Mouse (Mus musculus) G1E (cell line): ENCODE results near the gene Raver2. TPM values are rescaled to one million over a fixed set of nuclear protein-coding genes. Genes with fewer than 3 reads are reported as not detected.

Experiments used
- ATAC-seq: 2 replicates; pipeline ENCODE4 v1.8.0; 2016; ENCODE audit warnings: mild to moderate bottlenecking; ENCODE audit not compliant: insufficient number of reproducible peaks, poor library complexity, low FRiP score, severe bottlenecking; ENCODE audit errors: extremely low read depth
- DNase-seq: peaks from one replicate; pipeline ENCODE4 v3.0.0; 2012; ENCODE audit warnings: low spot score
- H3K27me3 ChIP-seq: 2 replicates; pipeline ENCODE4 v1.6.1; 2012; ENCODE audit warnings: mild to moderate bottlenecking, low read length, inconsistent platforms; ENCODE audit not compliant: insufficient read depth
- H3K36me3 ChIP-seq: replicated peaks from 2 replicates; pipeline ENCODE3; 2012; ENCODE audit warnings: mild to moderate bottlenecking, inconsistent platforms
- H3K4me1 ChIP-seq: 2 replicates; pipeline ENCODE4 v1.6.1; 2012; ENCODE audit warnings: low read depth, low read length, inconsistent platforms, mixed read lengths; ENCODE audit not compliant: insufficient read depth
- H3K4me3 ChIP-seq: 2 replicates; pipeline ENCODE4 v1.5.1; 2012; ENCODE audit warnings: low read depth, mild to moderate bottlenecking, inconsistent platforms, low read length, moderate library complexity, mixed read lengths
- H3K9me3 ChIP-seq: replicated peaks from 2 replicates; pipeline ENCODE4 v1.6.1; 2012; ENCODE audit warnings: inconsistent platforms
- CTCF ChIP-seq: IDR thresholded peaks from 2 replicates; pipeline ENCODE4 v1.5.1; 2012; ENCODE audit warnings: low read depth, low read length, inconsistent platforms, mixed read lengths
- GATA1 ChIP-seq: IDR thresholded peaks from 2 replicates; pipeline ENCODE4 v1.6.1; 2012; ENCODE audit warnings: borderline replicate concordance, low read length, inconsistent platforms, mixed read lengths
- GATA2 ChIP-seq: IDR thresholded peaks from 2 replicates; pipeline ENCODE4 v1.6.1; 2012; ENCODE audit warnings: low read depth, low read length, inconsistent platforms, borderline replicate concordance
- POLR2AphosphoS5 ChIP-seq: IDR thresholded peaks from 2 replicates; pipeline ENCODE4 v1.6.1; 2012; ENCODE audit warnings: low read depth, low read length, inconsistent platforms; ENCODE audit not compliant: insufficient replicate concordance
- TAL1 ChIP-seq: conservative IDR thresholded peaks from 2 replicates; pipeline ENCODE4 v1.6.1; 2012; ENCODE audit warnings: low read depth, low read length, inconsistent platforms, mixed read lengths
- polyA plus RNA-seq: library from polyadenylated mRNA; stranded (reverse); fragments of >175 nt; gene quantifications from 2 replicates; pipeline ENCODE4 v1.2.3, GENCODE M21; 2012
- total RNA-seq, 2 experiments: library from RNA; stranded (forward) in 1 of 2; stranded (reverse) in 1 of 2; fragments of 200-1000 nt in 1 of 2; fragments of >200 nt in 1 of 2; fragmentation: Nextera tagmentation in 1 of 2; gene quantifications; 2 replicates each; pipeline ENCODE4 v1.2.3; 2014 to 2017

The Raver2 gene
- total and polyA plus RNA-seq, 3 experiments = 0.05 TPM; not detected in 2

GRCm38 (mm10) chr4:101197421-101198170, 128.8 kb downstream of the Raver2 start:
- no peaks in the 10 kb centered on the region for H3K27me3 ChIP-seq

GRCm38 (mm10) chr4:101198333-101198732, 129.6 kb downstream of the Raver2 start:
- no peaks in the 10 kb centered on the region for H3K27me3 ChIP-seq
- no peaks in the 10 kb centered on the region for H3K9me3 ChIP-seq
- TF ChIP-seq TAL1 (no peak), GATA2 (no peak), GATA1 (no peak), CTCF (no peak), POLR2AphosphoS5 (no peak)
- peak; percentile 69; the same call in 1 of the 2 replicates for ATAC-seq
- H3K4me1 ChIP-seq = peaks cover 58% of the 10 kb centered on the region
- peaks cover 40% of the 10 kb centered on the region for H3K36me3 ChIP-seq
- H3K4me3 ChIP-seq = no peak overlapping the region
- peak; percentile 8 for DNase-seq

More at GRCm38 (mm10) chr4:101197421-101198170, 128.8 kb downstream of the Raver2 start:
- peaks cover 62% of the 10 kb centered on the region for H3K4me1 ChIP-seq
- DNase-seq (no peak), ATAC-seq (no peak)
- no peaks in the 10 kb centered on the region for H3K9me3 ChIP-seq
- H3K36me3 ChIP-seq = peaks cover 39% of the 10 kb centered on the region
- H3K4me3 ChIP-seq = no peak overlapping the region
- TF ChIP-seq CTCF (no peak), TAL1 (no peak), GATA1 (no peak), POLR2AphosphoS5 (no peak), GATA2 (no peak)

GRCm38 (mm10) chr4:101199433-101200081, 130.8 kb downstream of the Raver2 start:
- DNase-seq (no peak), ATAC-seq (no peak)
- no peak for TF ChIP-seq POLR2AphosphoS5
- no peak for TF ChIP-seq CTCF
- no peak for TF ChIP-seq TAL1
- no peak for TF ChIP-seq GATA2
- TF ChIP-seq GATA1 = no peak
- Histone ChIP-seq H3K9me3 (no peaks in the 10 kb centered on the region), H3K27me3 (no peaks in the 10 kb centered on the region), H3K36me3 (peaks cover 32% of the 10 kb centered on the region), H3K4me1 (peaks cover 46% of the 10 kb centered on the region), H3K4me3 (no peak overlapping the region)

Other genes with a start within 250 kb of the Raver2 start
- not detected in 2 replicates for gene Gm10577, start 48.3 kb upstream of the Raver2 start, total RNA-seq (2014; fragmentation: Nextera tagmentation)
- gene Gm10577, start 48.3 kb upstream of the Raver2 start, total RNA-seq (2017) = not detected in 2 replicates
- gene Gm10577, start 48.3 kb upstream of the Raver2 start, polyA plus RNA-seq = not detected in 2 replicates
- 102 and 129 TPM in 2 replicates for gene Jak1, start 196.3 kb downstream of the Raver2 start, total RNA-seq (2014; fragmentation: Nextera tagmentation)
- 71.6 and 89.5 TPM in 2 replicates for gene Jak1, start 196.3 kb downstream of the Raver2 start, total RNA-seq (2017)
- 253 and 263 TPM in 2 replicates for gene Jak1, start 196.3 kb downstream of the Raver2 start, polyA plus RNA-seq